Mouse (Mus musculus) C2C12 (cell line): ENCODE measurements around the gene Hddc3.

Experiments
- CEBPB ChIP-seq: IDR thresholded peaks from one replicate; pipeline ENCODE4 v1.6.1; 2011; ENCODE audit warnings: low read depth, mild to moderate bottlenecking, control low read depth, moderate library complexity
- CTCF ChIP-seq: IDR thresholded peaks from one replicate; pipeline ENCODE4 v1.5.1; 2011; ENCODE audit not compliant: control insufficient read depth, insufficient read depth, insufficient read length
- FOSL1 ChIP-seq: IDR thresholded peaks from one replicate; pipeline ENCODE4 v1.8.0; 2011; ENCODE audit warnings: mild to moderate bottlenecking, low read length; ENCODE audit not compliant: poor library complexity, insufficient read depth, severe bottlenecking
- MAX ChIP-seq: IDR thresholded peaks from one replicate; pipeline ENCODE4 v1.6.1; 2011; ENCODE audit warnings: mild to moderate bottlenecking, control low read depth
- MYOD1 ChIP-seq: IDR thresholded peaks from one replicate; pipeline ENCODE4 v1.6.1; 2011; ENCODE audit warnings: low read depth; ENCODE audit not compliant: control insufficient read depth, insufficient read length
- MYOG ChIP-seq: IDR thresholded peaks from one replicate; pipeline ENCODE4 v1.6.1; 2011; ENCODE audit not compliant: control insufficient read depth, insufficient read length; ENCODE audit errors: extremely low read depth
- USF1 ChIP-seq: IDR thresholded peaks from one replicate; pipeline ENCODE4 v1.6.1; 2011; ENCODE audit warnings: low read depth, mild to moderate bottlenecking, control low read depth, moderate library complexity

GRCm38 (mm10) chr7:80347670-80348586 is 5.0 kb downstream of the Hddc3 start:
- TF ChIP-seq CTCF, result no peak
- no peak for TF ChIP-seq MAX
- no peak for TF ChIP-seq USF1
- TF ChIP-seq MYOG, result no peak
- no peak for TF ChIP-seq MYOD1
- TF ChIP-seq CEBPB, result no peak
- TF ChIP-seq FOSL1, result no peak
